Mouse (Mus musculus) c-Kit-positive CD71-positive TER-119-positive erythroid progenitor cells, embryonic 14.5 days (primary cell): Measurements from ENCODE around the gene Zfp593.
"Not testable (repeated sequence)": the region's sequence is repeated elsewhere in the genome, so short reads cannot be mapped to it uniquely, and the experiment has no call there.

Experiments used
- DNase-seq: peaks from one replicate; pipeline ENCODE4 v3.0.0-alpha.2; 2013; ENCODE audit warnings: low spot score

Zfp593 gene

GRCm38 (mm10) chr4:134245148-134245843 lies at the start of gene Zfp593:
Gene Zfp593 (minus strand): TSS chr4:134245592.
- peak; percentile 90 for DNase-seq

GRCm38 (mm10) chr4:134293692-134294163 lies 48.3 kb upstream of the Zfp593 start:
- DNase-seq = no peak

- no peak for DNase-seq
These were observed 47.8 kb upstream of the Zfp593 start for GRCm38 (mm10) chr4:134293061-134293691.

GRCm38 (mm10) chr4:134292067-134292466 lies 46.7 kb upstream of the Zfp593 start:
- peak; percentile 79 for DNase-seq

GRCm38 (mm10) chr4:134288397-134289256 lies 43.2 kb upstream of the Zfp593 start:
- DNase-seq = no peak

- DNase-seq = peak; percentile 76
These were observed 42.2 kb upstream of the Zfp593 start, which contains the start of gene Pdik1l for GRCm38 (mm10) chr4:134287575-134288025. Gene Pdik1l (minus strand): TSS chr4:134287895.

- peak; percentile 85 for DNase-seq
These were observed 41.8 kb upstream of the Zfp593 start for GRCm38 (mm10) chr4:134287168-134287564.

GRCm38 (mm10) chr4:134286226-134287167 lies 41.1 kb upstream of the Zfp593 start:
- peak; percentile 29 for DNase-seq

GRCm38 (mm10) chr4:134284942-134285341 lies 39.5 kb upstream of the Zfp593 start:
- peak; percentile 84 for DNase-seq

GRCm38 (mm10) chr4:134273417-134274345 lies 28.3 kb upstream of the Zfp593 start:
- peak; percentile 86 for DNase-seq

- no peak for DNase-seq
These were observed 27.5 kb upstream of the Zfp593 start for GRCm38 (mm10) chr4:134272731-134273416.

- no peak for DNase-seq
These were observed 26.6 kb upstream of the Zfp593 start for GRCm38 (mm10) chr4:134271979-134272378.

- DNase-seq = not testable (repeated sequence)
These were observed 24.2 kb upstream of the Zfp593 start for GRCm38 (mm10) chr4:134269622-134270021.

- DNase-seq = no peak
These were observed 22.8 kb upstream of the Zfp593 start for GRCm38 (mm10) chr4:134268102-134268655.

- no peak for DNase-seq
These were observed 20.6 kb upstream of the Zfp593 start for GRCm38 (mm10) chr4:134265860-134266585.

GRCm38 (mm10) chr4:134263191-134263590 lies 17.8 kb upstream of the Zfp593 start:
- no peak for DNase-seq

- no peak for DNase-seq
These were observed 13.0 kb upstream of the Zfp593 start for GRCm38 (mm10) chr4:134258354-134258753.
